Mouse (Mus musculus): ENCODE data around the gene Fosb.
A peak's percentile ranks its signal among the peaks of the same experiment; 100 is the strongest.

Fosb gene

GRCm38 (mm10) chr7:19331910-19332309 is 22.1 kb upstream of the Fosb start:
- DNase-seq (ENCODE audit: low spot score), result no peak

- DNase-seq (ENCODE audit: low spot score), result no peak
These were observed 18.6 kb upstream of the Fosb start for GRCm38 (mm10) chr7:19328425-19328824.

- no peak for DNase-seq (ENCODE audit: low spot score)
These were observed 17.9 kb upstream of the Fosb start for GRCm38 (mm10) chr7:19327782-19328181.

- peak; percentile 90 for DNase-seq (ENCODE audit: low spot score)
These were observed 17.3 kb upstream of the Fosb start for GRCm38 (mm10) chr7:19327128-19327527.

- DNase-seq (ENCODE audit: low spot score), result peak; percentile 89
These were observed 16.5 kb upstream of the Fosb start for GRCm38 (mm10) chr7:19326359-19326758.

GRCm38 (mm10) chr7:19325262-19326199 is 15.7 kb upstream of the Fosb start:
- no peak for DNase-seq (ENCODE audit: low spot score)

GRCm38 (mm10) chr7:19324221-19324620 is 14.4 kb upstream of the Fosb start:
- DNase-seq (ENCODE audit: low spot score), result no peak

- peak; percentile 83 for DNase-seq (ENCODE audit: low spot score)
These were observed 12.6 kb upstream of the Fosb start for GRCm38 (mm10) chr7:19322489-19322888.

GRCm38 (mm10) chr7:19321464-19321863 is 11.6 kb upstream of the Fosb start:
- DNase-seq (ENCODE audit: low spot score), result no peak

- no peak for DNase-seq (ENCODE audit: low spot score)
These were observed 10.8 kb upstream of the Fosb start for GRCm38 (mm10) chr7:19320637-19321036.

GRCm38 (mm10) chr7:19319906-19320305 is 10.1 kb upstream of the Fosb start:
- DNase-seq (ENCODE audit: low spot score), result peak; percentile 97

GRCm38 (mm10) chr7:19319458-19319857 is 9.6 kb upstream of the Fosb start:
- no peak for DNase-seq (ENCODE audit: low spot score)

- no peak for DNase-seq (ENCODE audit: low spot score)
These were observed 8.8 kb upstream of the Fosb start for GRCm38 (mm10) chr7:19318676-19319075.

GRCm38 (mm10) chr7:19318201-19318600 is 8.3 kb upstream of the Fosb start:
- no peak for DNase-seq (ENCODE audit: low spot score)

- DNase-seq (ENCODE audit: low spot score), result peak; percentile 65
These were observed 6.8 kb upstream of the Fosb start for GRCm38 (mm10) chr7:19316451-19317161.

GRCm38 (mm10) chr7:19314033-19314432 is 4.2 kb upstream of the Fosb start:
- no peak for DNase-seq (ENCODE audit: low spot score)

- no peak for DNase-seq (ENCODE audit: low spot score)
These were observed 2.1 kb upstream of the Fosb start for GRCm38 (mm10) chr7:19311991-19312390.

GRCm38 (mm10) chr7:19309278-19309883 is 470 bp downstream of the Fosb start:
- DNase-seq (ENCODE audit: low spot score), result no peak

- DNase-seq (ENCODE audit: low spot score), result peak; percentile 96
These were observed 1.2 kb downstream of the Fosb start for GRCm38 (mm10) chr7:19308454-19309277.

- peak; percentile 83 for DNase-seq (ENCODE audit: low spot score)
These were observed 2.0 kb downstream of the Fosb start for GRCm38 (mm10) chr7:19307739-19308453.

Data from urinary bladder, postnatal 14 days (tissue).